Mouse (Mus musculus): ENCODE results near the gene 6030458C11Rik. TPM values are rescaled to one million over a fixed set of nuclear protein-coding genes. Genes with fewer than 3 reads are reported as not detected.

6030458C11Rik gene
- 10 to 100 TPM; 27.0 to 43.4 TPM for polyA plus RNA-seq (2017; shearing (Covaris generic))

DNA sequence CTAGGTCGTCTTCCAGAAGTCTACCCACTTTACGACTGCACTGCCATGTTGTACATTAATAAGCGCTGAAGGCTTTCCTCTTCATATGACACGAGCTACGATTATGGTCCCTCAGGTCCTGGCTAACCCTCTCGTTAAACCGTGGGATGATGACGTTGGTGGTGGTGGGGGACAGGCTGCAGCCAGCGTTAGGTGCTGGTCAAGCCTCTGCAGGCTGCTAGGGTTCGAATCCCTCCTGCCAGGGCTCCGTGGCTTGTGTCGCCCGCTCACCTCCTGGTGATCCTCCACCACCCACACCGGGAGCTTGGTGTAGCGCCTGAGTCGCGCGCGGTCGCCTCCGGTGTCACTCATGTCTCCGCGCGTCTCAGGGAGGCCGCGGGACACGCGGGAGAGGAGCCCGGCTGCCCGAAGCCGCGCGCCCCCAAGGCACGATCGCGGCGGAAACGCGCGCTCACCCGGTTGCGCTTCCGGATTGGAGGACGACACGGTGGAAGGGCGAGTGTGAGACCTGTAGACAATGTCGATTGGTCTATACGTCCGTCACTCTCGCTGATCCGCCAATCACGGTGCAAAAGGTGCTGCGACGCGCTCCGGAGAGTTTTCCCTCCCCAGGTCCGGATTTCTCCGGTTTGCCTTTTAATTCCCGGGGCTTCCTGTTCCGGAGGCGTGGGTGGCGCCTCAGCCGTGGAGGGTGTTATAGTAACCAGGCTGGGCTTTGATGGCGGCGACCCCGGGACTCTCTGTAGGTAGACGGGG lies at the start of gene 6030458C11Rik, which contains the start of gene Drosha:
Gene 6030458C11Rik, minus strand, starts transcription at position 453 of the 756 bp plus-strand sequence.
Gene Drosha, plus strand, starts transcription at position 619 of the 756 bp plus-strand sequence.

Other genes starting within 250 kb of the 6030458C11Rik start
- gene Pdzd2, start 84.7 kb downstream of the 6030458C11Rik start, polyA plus RNA-seq (2017; shearing (Covaris generic)): 1 to 10 TPM; 1.2 to 4.9 TPM
- gene Drosha, start 166 bp upstream of the 6030458C11Rik start, polyA plus RNA-seq (2017; shearing (Covaris generic)): 10 to 100 TPM; 17.1 to 20.4 TPM